Mouse (Mus musculus) liver, embryonic 14.5 days (tissue): ENCODE data around the gene Olfr963.

ENCODE experiments used
- CTCF ChIP-seq: IDR thresholded peaks from 2 replicates; pipeline ENCODE4 v1.5.1; 2016; ENCODE audit warnings: antibody characterized with exemption, low read depth, control low read depth
- EP300 ChIP-seq: IDR thresholded peaks from 2 replicates; pipeline ENCODE4 v1.6.1; 2016; ENCODE audit warnings: antibody characterized with exemption, low read depth

DNA sequence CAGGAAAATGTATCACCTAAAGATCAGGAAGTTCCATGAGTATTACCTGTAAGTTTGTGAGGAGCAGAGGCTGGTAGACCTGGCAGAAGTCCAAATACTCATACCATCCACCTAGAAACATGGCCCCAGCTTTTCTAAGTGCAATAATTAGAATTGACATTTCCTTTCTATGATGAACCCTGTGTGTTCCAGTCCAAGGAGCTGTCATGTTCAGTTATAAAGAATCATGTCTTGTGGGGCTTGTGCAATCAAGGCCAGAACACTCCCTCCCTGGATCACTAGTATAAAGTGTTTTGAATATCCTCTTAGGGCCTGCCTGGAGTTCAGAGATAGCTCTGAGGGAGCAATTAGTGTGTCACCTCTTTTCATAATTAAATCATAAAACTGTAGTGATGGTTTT, 40.0 kb downstream of the Olfr963 start, which contains the start of gene Olfr149:
- TF ChIP-seq CTCF (no peak), EP300 (no peak)
